ENCODE assay signal across 7 mouse cellular contexts in genomic region chrX:13041630-13042129, GRCm38 (mm10). TPM values are rescaled to one million over a fixed set of nuclear protein-coding genes. Genes with fewer than 3 reads are reported as not detected.
A peak's percentile ranks its signal among the peaks of the same experiment; 100 is the strongest.
DNase-seq lines count a peak whose midpoint lies in the region; ATAC-seq and TF ChIP-seq lines count a peak whose summit lies in the region.

No protein-coding gene starts in this region.

- H3K9ac ChIP-seq in intestine, postnatal 0 days (ENCODE audit: low read depth, low read length): 0 out of 2 replicates have a peak overlapping the region, but pooled peaks have one; percentile 34
- H3K9ac ChIP-seq in midbrain, embryonic 12.5 days (replicated peaks): peak overlapping the region; percentile 51

- peak; percentile 54; the same call in 1 of the 2 replicates for TF ChIP-seq POLR2A in small intestine, adult 2 months (IDR thresholded peaks at IDR 0.05; ENCODE audit: low read depth, low read length)

- peak overlapping the region; percentile 85 for H3K27ac ChIP-seq in embryonic facial prominence, embryonic 10.5 days (replicated peaks)
- H3K27ac ChIP-seq in intestine, postnatal 0 days (ENCODE audit: low read depth, low read length): peak overlapping the region; percentile 80
- H3K27ac ChIP-seq in midbrain, embryonic 12.5 days (replicated peaks): peak overlapping the region; percentile 85
- peak overlapping the region; percentile 80 for H3K27ac ChIP-seq in small intestine, adult 2 months (ENCODE audit: insufficient read depth, low read depth, low read length)

- no peaks in the 10 kb centered on the region for H3K4me1 ChIP-seq in embryonic facial prominence, embryonic 10.5 days
- H3K4me1 ChIP-seq in intestine, postnatal 0 days (replicated peaks; ENCODE audit: control insufficient read depth, insufficient read depth, low read length): no peaks in the 10 kb centered on the region
- no peaks in the 10 kb centered on the region for H3K4me1 ChIP-seq in midbrain, embryonic 12.5 days
- H3K4me1 ChIP-seq in small intestine, adult 2 months (ENCODE audit: control insufficient read depth, insufficient read depth, insufficient read length, low read length): no peaks in the 10 kb centered on the region

- H3K36me3 ChIP-seq in embryonic facial prominence, embryonic 10.5 days (replicated peaks): no peaks in the 10 kb centered on the region
- no peaks in the 10 kb centered on the region for H3K36me3 ChIP-seq in intestine, postnatal 0 days (ENCODE audit: control insufficient read depth, insufficient read depth)
- H3K36me3 ChIP-seq in midbrain, embryonic 12.5 days: no peaks in the 10 kb centered on the region
- H3K36me3 ChIP-seq in small intestine, adult 2 months (ENCODE audit: control insufficient read depth, insufficient read depth, low read length): no peaks in the 10 kb centered on the region

- H3K4me3 ChIP-seq in embryonic facial prominence, embryonic 10.5 days: peak overlapping the region; percentile 57
- peak overlapping the region; percentile 36 for H3K4me3 ChIP-seq in intestine, postnatal 0 days (ENCODE audit: low read depth, low read length)
- peak overlapping the region; percentile 47 for H3K4me3 ChIP-seq in midbrain, embryonic 12.5 days
- H3K4me3 ChIP-seq in small intestine, adult 2 months (ENCODE audit: low read depth, low read length): peak overlapping the region; percentile 55

- intact Hi-C loops in left cerebral cortex, postnatal 4 days (cut with DNase I): no loop called here

- 12% methylated on average over 35 of the region's 35 CpGs for WGBS in embryonic facial prominence, embryonic 10.5 days
- WGBS in intestine, postnatal 0 days: 6% methylated on average over 35 of the region's 35 CpGs
- 11% methylated on average over 35 of the region's 35 CpGs for WGBS in midbrain, embryonic 12.5 days
- WGBS in small intestine, adult 2 months: 6% methylated on average over 33 of the region's 35 CpGs

- peaks cover 65% of the 10 kb centered on the region for H3K27me3 ChIP-seq in embryonic facial prominence, embryonic 10.5 days (replicated peaks; ENCODE audit: low read depth, poor library complexity, severe bottlenecking)
- no peaks in the 10 kb centered on the region for H3K27me3 ChIP-seq in intestine, postnatal 0 days (replicated peaks; ENCODE audit: control insufficient read depth, insufficient read depth, low read length)
- peaks cover 5% of the 10 kb centered on the region; the same call in 1 of the 2 replicates for H3K27me3 ChIP-seq in midbrain, embryonic 12.5 days
- H3K27me3 ChIP-seq in small intestine, adult 2 months (ENCODE audit: control insufficient read depth, insufficient read depth, low read length): no peaks in the 10 kb centered on the region

- peak overlapping the region; percentile 59 for H3K4me2 ChIP-seq in intestine, postnatal 0 days (replicated peaks; ENCODE audit: low read depth)
- peak overlapping the region; percentile 52 for H3K4me2 ChIP-seq in midbrain, embryonic 12.5 days (replicated peaks)

- no peaks in the 10 kb centered on the region for H3K9me3 ChIP-seq in embryonic facial prominence, embryonic 10.5 days
- no peaks in the 10 kb centered on the region for H3K9me3 ChIP-seq in intestine, postnatal 0 days (ENCODE audit: control insufficient read depth)
- no peaks in the 10 kb centered on the region for H3K9me3 ChIP-seq in midbrain, embryonic 12.5 days

- peak; percentile 96 for DNase-seq in adrenal gland, postnatal 10 days
- peak; percentile 93 for DNase-seq in embryonic facial prominence, embryonic 10.5 days (ENCODE audit: low spot score)
- DNase-seq in gonadal fat pad, adult 2 months (ENCODE audit: low read depth): peak; percentile 38
- peak; percentile 91 for DNase-seq in left cerebral cortex, postnatal 4 days

- TF ChIP-seq CTCF in intestine, postnatal 0 days (IDR thresholded peaks at IDR 0.05; ENCODE audit: low read depth): peak; percentile 54
- TF ChIP-seq CTCF in small intestine, adult 2 months (IDR thresholded peaks at IDR 0.05; ENCODE audit: extremely low read depth, insufficient read length, insufficient replicate concordance, low read depth, low read length): no peak

- ATAC-seq in intestine, postnatal 0 days: peak; percentile 100
- ATAC-seq in midbrain, embryonic 12.5 days (ENCODE audit: low FRiP score, low read depth): peak; percentile 99

RNA-seq across cellular contexts. Expression of gene Usp9x, which starts 29.6 kb away (rescaled TPM):
- total RNA-seq in adrenal gland, postnatal 10 days (2021): 100 to 1,000 TPM; 133 to 149 TPM
- polyA plus RNA-seq in embryonic facial prominence, embryonic 10.5 days (2016; fragmentation: Nextera tagmentation; extraction: Ambion mirVana): 40.9 TPM in 2 replicates
- polyA plus RNA-seq in gonadal fat pad, adult 2 months (2012; rRNA removed): 22.7 and 33.4 TPM in 2 replicates
- polyA plus RNA-seq in intestine, postnatal 0 days (2015; fragmentation: Nextera tagmentation; extraction: Ambion mirVana): 16.4 and 17.3 TPM in 2 replicates
- 100 to 1,000 TPM; 266 to 275 TPM for total RNA-seq in left cerebral cortex, postnatal 4 days (2021)
- polyA plus RNA-seq in midbrain, embryonic 12.5 days (2016; fragmentation: Nextera tagmentation; extraction: Ambion mirVana): 68.8 and 72.5 TPM in 2 replicates
- 2.6 and 5.4 TPM in 2 replicates for polyA plus RNA-seq in small intestine, adult 2 months (2012; rRNA removed)

Comparison
In these comparisons a context has a peak if more than half of its experiments do, and no peak if none do; other contexts are left out.
1. Peak in every context shown above with its lines: DNase-seq, ATAC-seq, H3K4me3 ChIP-seq and H3K27ac ChIP-seq.
2. DNase-seq: peak in every context shown above with its lines; median percentile 96 in adrenal gland, postnatal 10 days; 93 in embryonic facial prominence, embryonic 10.5 days; 91 in left cerebral cortex, postnatal 4 days; 38 in gonadal fat pad, adult 2 months.